Mouse (Mus musculus) stomach, embryonic 15.5 days (tissue): ENCODE measurements around the gene Fcrla. TPM values are rescaled to one million over a fixed set of nuclear protein-coding genes. Genes with fewer than 3 reads are reported as not detected.

Experiments
- ATAC-seq: fragments of 200-750 bp; cut with Nextera tagmentation; 2 replicates; pipeline ENCODE4 v1.8.0; 2017; ENCODE audit warnings: low read depth, moderate number of reproducible peaks, moderate TSS enrichment; ENCODE audit not compliant: insufficient read depth, low FRiP score
- H3K27ac ChIP-seq: fragments of 300-500 bp; sonication (generic); 2 replicates; pipeline ENCODE4 v1.5.1; 2015; ENCODE audit warnings: mild to moderate bottlenecking, inconsistent platforms
- H3K27me3 ChIP-seq: fragments of 300-500 bp; sonication (generic); replicated peaks from 2 replicates; pipeline ENCODE4 v1.6.1; 2015; ENCODE audit warnings: inconsistent platforms
- H3K36me3 ChIP-seq: fragments of 300-500 bp; sonication (generic); 2 replicates; pipeline ENCODE4 v1.6.1; 2015; ENCODE audit warnings: inconsistent platforms
- H3K4me1 ChIP-seq: fragments of 300-500 bp; sonication (generic); 2 replicates; pipeline ENCODE4 v1.6.1; 2015; ENCODE audit warnings: inconsistent platforms
- H3K4me2 ChIP-seq: fragments of 300-500 bp; sonication (generic); 2 replicates; pipeline ENCODE4 v1.6.1; 2015; ENCODE audit warnings: mild to moderate bottlenecking, inconsistent platforms
- H3K4me3 ChIP-seq: fragments of 300-500 bp; sonication (generic); replicated peaks from 2 replicates; pipeline ENCODE4 v1.5.1; 2015; ENCODE audit warnings: inconsistent platforms
- H3K9ac ChIP-seq: fragments of 300-500 bp; sonication (generic); 2 replicates; pipeline ENCODE4 v1.6.1; 2015; ENCODE audit warnings: inconsistent platforms
- H3K9me3 ChIP-seq: fragments of 300-500 bp; sonication (generic); 2 replicates; pipeline ENCODE4 v1.6.1; 2016; ENCODE audit warnings: inconsistent platforms
- WGBS: fragments of 180-500 bp; shearing (Covaris S2); methylation state at CpG from one replicate; pipeline ENCODE4 v1.1.7; 2015; 5-methylcytosine and 5-hydroxymethylcytosine counted together
- polyA plus RNA-seq: library from polyadenylated mRNA; unstranded; fragments of >200 nt; fragmentation: Nextera tagmentation; extraction: Ambion mirVana; gene quantifications from 2 replicates; pipeline ENCODE4 v1.2.1, GENCODE M21; 2015

Fcrla gene
- polyA plus RNA-seq, 1 experiment from 2014 or later: 0.23 TPM

GRCm38 (mm10) chr1:170900799-170901467 lies 26.4 kb downstream of the Fcrla start:
- no peak for ATAC-seq
- H3K27ac ChIP-seq: no peak overlapping the region
- H3K4me2 ChIP-seq: peak overlapping the region; percentile 34
- H3K27me3 ChIP-seq: 0 out of 2 replicates have a peak, but pooled peaks cover 4% of the 10 kb centered on the region
- no peaks in the 10 kb centered on the region for H3K36me3 ChIP-seq
- H3K4me1 ChIP-seq: no peaks in the 10 kb centered on the region
- H3K9me3 ChIP-seq: no peaks in the 10 kb centered on the region
- H3K9ac ChIP-seq: no peak overlapping the region
- H3K4me3 ChIP-seq: no peak overlapping the region
- 31% methylated on average over 10 of the region's 10 CpGs for WGBS

DNA sequence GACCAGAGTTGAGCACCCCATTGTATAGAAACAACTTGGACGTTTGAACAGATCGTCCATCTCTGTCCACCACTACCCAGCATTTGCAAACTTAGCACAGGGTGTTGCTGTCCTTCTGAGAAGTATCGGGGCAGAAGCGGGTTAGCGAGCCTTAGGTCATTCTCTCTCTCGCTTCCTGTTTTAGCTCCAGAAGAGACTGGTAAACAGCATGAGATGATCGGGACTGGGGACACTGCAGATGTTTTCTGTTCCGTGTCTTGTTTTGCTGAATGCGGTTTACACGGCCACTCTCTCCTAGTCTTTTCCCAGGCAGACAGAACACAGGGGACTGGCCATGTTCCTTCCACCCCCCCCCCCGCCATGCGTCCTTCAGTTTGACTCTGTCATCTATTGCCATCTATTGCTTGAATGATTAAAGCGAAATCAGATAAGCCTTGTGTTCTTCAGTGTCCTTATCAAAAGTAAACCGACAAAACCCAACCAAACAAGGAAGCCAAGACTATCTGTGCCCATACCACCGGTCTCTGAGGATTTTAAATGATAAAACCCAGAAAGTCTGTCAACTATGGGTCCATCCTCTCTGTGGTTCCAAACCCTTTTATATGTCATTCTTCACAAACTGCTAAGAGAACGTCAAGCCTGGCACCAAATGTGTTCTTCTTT lies 28.8 kb downstream of the Fcrla start:
- Histone ChIP-seq H3K27ac (no peak overlapping the region), H3K4me1 (no peaks in the 10 kb centered on the region), H3K4me2 (no peak overlapping the region), H3K9me3 (no peaks in the 10 kb centered on the region), H3K27me3 (no peaks in the 10 kb centered on the region), H3K4me3 (no peak overlapping the region), H3K36me3 (no peaks in the 10 kb centered on the region), H3K9ac (no peak overlapping the region)
- ATAC-seq: no peak
- 53% methylated on average over 16 of the region's 16 CpGs for WGBS

DNA sequence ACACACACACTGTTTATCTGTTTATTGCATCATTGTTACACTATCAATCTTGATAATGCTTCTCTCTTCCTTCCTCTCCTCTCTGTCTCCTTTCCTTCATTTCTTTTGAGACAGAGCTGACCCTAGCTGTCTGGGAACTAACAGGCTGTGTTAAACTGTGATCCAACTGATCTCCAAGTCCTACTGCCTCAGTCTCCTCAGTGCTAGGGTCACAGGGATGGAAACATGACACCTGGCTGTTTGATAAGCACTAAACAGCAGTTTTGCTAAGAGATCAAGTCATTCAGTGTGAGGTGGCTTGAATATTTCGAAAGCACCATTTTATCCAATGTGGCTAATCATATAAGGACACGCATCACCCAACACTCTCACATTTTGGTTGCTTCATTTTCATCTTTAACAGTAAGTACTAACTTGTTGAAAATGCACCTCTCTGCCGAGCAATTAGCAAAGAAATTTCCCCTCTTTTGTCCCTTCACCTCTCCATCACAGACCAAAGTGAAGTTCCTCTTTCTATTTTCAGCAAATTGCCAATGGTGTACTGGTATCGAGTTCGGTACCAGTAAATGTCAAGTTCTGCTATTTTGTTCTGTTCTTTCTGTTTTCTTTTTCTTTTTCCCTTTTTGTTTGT lies 30.6 kb downstream of the Fcrla start:
- H3K4me3 ChIP-seq: no peak overlapping the region
- ATAC-seq: no peak
- no peaks in the 10 kb centered on the region for H3K36me3 ChIP-seq
- WGBS: 78% methylated on average over 5 of the region's 5 CpGs
- no peak overlapping the region for H3K4me2 ChIP-seq
- H3K27ac ChIP-seq: no peak overlapping the region
- no peaks in the 10 kb centered on the region for H3K4me1 ChIP-seq
- no peaks in the 10 kb centered on the region for H3K27me3 ChIP-seq
- no peaks in the 10 kb centered on the region for H3K9me3 ChIP-seq
- no peak overlapping the region for H3K9ac ChIP-seq

GRCm38 (mm10) chr1:170894603-170895602 lies 32.5 kb downstream of the Fcrla start:
- Histone ChIP-seq H3K27ac (no peak overlapping the region), H3K4me2 (no peak overlapping the region), H3K27me3 (no peaks in the 10 kb centered on the region), H3K4me1 (no peaks in the 10 kb centered on the region), H3K9ac (no peak overlapping the region), H3K4me3 (no peak overlapping the region), H3K36me3 (no peaks in the 10 kb centered on the region), H3K9me3 (no peaks in the 10 kb centered on the region)
- WGBS: 58% methylated on average over 9 of the region's 9 CpGs
- ATAC-seq: no peak

DNA sequence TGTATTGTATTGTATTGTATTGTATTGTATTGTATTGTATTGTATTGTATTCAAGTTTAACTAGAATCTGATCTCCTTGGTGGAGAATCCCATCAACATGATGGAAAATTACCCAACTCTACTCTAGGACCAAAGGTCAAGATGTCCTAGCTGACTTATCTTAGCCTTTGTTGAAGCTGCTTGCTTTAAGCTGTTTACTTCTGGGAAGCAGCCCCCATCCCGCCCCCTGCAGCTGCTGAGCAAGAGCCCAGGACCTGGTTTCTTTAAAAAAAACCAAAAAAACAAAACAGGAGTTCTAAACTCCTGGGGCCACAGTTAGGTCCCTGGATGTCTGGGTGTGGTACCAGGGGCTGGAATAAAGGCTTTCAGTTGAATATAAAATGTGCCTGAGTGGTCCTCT lies 35.1 kb downstream of the Fcrla start:
- Histone ChIP-seq H3K9ac (no peak overlapping the region), H3K27me3 (no peaks in the 10 kb centered on the region), H3K36me3 (no peaks in the 10 kb centered on the region), H3K4me2 (no peak overlapping the region), H3K27ac (no peak overlapping the region), H3K4me1 (no peaks in the 10 kb centered on the region), H3K4me3 (no peak overlapping the region), H3K9me3 (no peaks in the 10 kb centered on the region)
- 80% methylated on average over 1 of the region's 1 CpGs for WGBS
- ATAC-seq: no peak

DNA sequence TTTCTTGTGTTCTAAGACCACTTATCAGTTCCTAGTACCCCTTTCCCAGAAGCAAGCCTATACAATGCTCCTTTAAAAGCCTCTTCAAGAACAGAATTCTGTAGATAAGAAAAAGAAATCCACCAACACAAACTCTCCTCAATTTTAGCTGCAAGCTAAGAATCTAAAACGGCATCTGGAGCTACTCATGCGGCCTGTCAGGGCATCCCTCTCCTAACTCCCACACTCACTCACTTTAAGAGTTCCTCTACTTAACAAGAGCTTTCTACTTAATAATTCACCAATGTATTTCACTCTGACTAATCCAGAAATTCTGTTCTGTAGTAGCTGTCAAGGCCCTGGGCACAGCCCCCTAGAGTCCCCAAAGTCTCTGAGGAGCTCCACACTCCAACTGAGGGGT lies 35.7 kb downstream of the Fcrla start:
- Histone ChIP-seq H3K4me1 (no peaks in the 10 kb centered on the region), H3K9ac (no peak overlapping the region), H3K9me3 (no peaks in the 10 kb centered on the region), H3K4me2 (no peak overlapping the region), H3K36me3 (no peaks in the 10 kb centered on the region), H3K4me3 (no peak overlapping the region), H3K27ac (no peak overlapping the region), H3K27me3 (no peaks in the 10 kb centered on the region)
- 38% methylated on average over 2 of the region's 2 CpGs for WGBS
- ATAC-seq: no peak

- H3K4me3 ChIP-seq: no peak overlapping the region
- H3K27ac ChIP-seq: no peak overlapping the region
- H3K9me3 ChIP-seq: no peaks in the 10 kb centered on the region
- H3K4me1 ChIP-seq: 0 out of 2 replicates have a peak, but pooled peaks cover 3% of the 10 kb centered on the region
- no peak overlapping the region for H3K4me2 ChIP-seq
- ATAC-seq: no peak
- no peaks in the 10 kb centered on the region for H3K36me3 ChIP-seq
- H3K27me3 ChIP-seq: no peaks in the 10 kb centered on the region
- H3K9ac ChIP-seq: no peak overlapping the region
- 71% methylated on average over 4 of the region's 4 CpGs for WGBS
These were observed 38.1 kb downstream of the Fcrla start for GRCm38 (mm10) chr1:170889310-170889709.

DNA sequence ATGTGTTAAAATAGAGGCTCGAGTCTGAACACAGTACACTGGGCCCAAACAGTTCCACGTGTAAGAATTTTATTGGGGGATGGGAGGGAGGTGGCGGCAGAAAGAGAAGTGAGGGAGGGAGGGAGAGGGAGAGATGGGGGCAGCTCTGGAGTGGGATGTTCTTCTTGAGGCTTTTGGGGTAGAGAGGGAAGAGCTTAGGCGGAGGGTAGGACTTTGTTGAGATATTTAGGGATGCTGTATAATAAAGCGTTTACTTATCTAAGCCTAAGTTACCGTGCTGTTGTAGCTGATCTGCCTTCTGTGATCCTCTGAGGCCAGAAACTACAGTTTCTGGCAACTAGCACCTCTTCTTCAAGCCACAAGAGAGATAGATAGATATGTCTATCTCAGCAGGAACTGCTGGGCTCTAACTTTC lies 41.3 kb downstream of the Fcrla start:
- Histone ChIP-seq H3K27ac (no peak overlapping the region; the same call in 1 of the 2 replicates), H3K4me2 (peak overlapping the region; percentile 19), H3K36me3 (no peaks in the 10 kb centered on the region), H3K9me3 (no peaks in the 10 kb centered on the region), H3K27me3 (no peaks in the 10 kb centered on the region), H3K4me3 (no peak overlapping the region), H3K9ac (no peak overlapping the region), H3K4me1 (0 out of 2 replicates have a peak, but pooled peaks cover 11% of the 10 kb centered on the region)
- 31% methylated on average over 6 of the region's 6 CpGs for WGBS
- no peak for ATAC-seq

GRCm38 (mm10) chr1:170884978-170885561 lies 42.3 kb downstream of the Fcrla start, which contains the start of the genes Gm26620 and Dusp12:
TSS of gene Gm26620 (plus strand) at chr1:170885065.
TSS of gene Dusp12 (minus strand) at chr1:170885540.
- under 1% methylated on average over 46 of the region's 46 CpGs for WGBS

GRCm38 (mm10) chr1:170884390-170884789 lies 43.0 kb downstream of the Fcrla start:
- 12% methylated on average over 8 of the region's 8 CpGs for WGBS

More at GRCm38 (mm10) chr1:170884978-170885561, 42.3 kb downstream of the Fcrla start, which contains the start of the genes Gm26620 and Dusp12:
- 0 out of 2 replicates have a peak, but pooled peaks cover 11% of the 10 kb centered on the region for H3K4me1 ChIP-seq
- H3K4me2 ChIP-seq: peak within 1 kb of the TSS; percentile 57
- ATAC-seq: peak; percentile 92
- peak within 1 kb of the TSS; percentile 83 for H3K4me3 ChIP-seq
- H3K27me3 ChIP-seq: no peaks in the 10 kb centered on the region
- peaks cover 8% of the 10 kb centered on the region for H3K36me3 ChIP-seq
- H3K9me3 ChIP-seq: no peaks in the 10 kb centered on the region
- H3K9ac ChIP-seq: peak within 1 kb of the TSS; percentile 77
- H3K27ac ChIP-seq: peak within 1 kb of the TSS; percentile 86

More at GRCm38 (mm10) chr1:170884390-170884789, 43.0 kb downstream of the Fcrla start:
- Histone ChIP-seq H3K4me3 (peak overlapping the region; percentile 83), H3K4me2 (peak overlapping the region; percentile 57), H3K4me1 (0 out of 2 replicates have a peak, but pooled peaks cover 11% of the 10 kb centered on the region), H3K9ac (peak overlapping the region; percentile 77), H3K27me3 (no peaks in the 10 kb centered on the region), H3K9me3 (no peaks in the 10 kb centered on the region), H3K36me3 (peaks cover 11% of the 10 kb centered on the region), H3K27ac (peak overlapping the region; percentile 86)
- no peak for ATAC-seq
